1 mouse cellular context compared by ENCODE assay signal in the genomic region with DNA sequence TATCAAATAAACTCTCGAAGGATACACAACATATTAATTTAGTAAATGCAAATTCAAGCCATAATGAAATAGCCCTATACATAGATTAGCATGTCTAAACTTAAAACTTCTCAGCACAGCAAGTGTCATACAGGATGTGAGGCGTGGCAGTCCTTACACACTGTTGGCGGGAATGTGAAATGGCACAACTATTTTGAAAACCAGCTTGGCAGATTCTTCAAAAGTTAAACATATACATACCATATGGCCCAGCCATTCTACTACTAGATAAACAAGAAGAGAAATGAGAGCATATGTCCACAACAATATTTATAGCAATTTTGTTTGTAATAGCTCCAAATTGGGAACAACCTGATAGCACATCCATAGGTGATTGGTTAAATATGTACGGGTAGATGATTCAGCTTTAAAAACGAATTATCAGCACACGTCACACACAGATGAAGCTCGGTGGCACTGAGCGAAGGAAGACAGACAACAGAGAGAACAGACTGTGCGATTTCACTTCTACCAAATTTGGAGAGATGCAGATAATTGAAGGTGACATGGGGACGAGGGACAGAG.
TF ChIP-seq lines count a peak whose summit lies in the region.

No protein-coding gene starts in this region.

TF ChIP-seq in MEL, 35 proteins besides CTCF, POLR2A, EP300 and RAD21 (continued from another document):
- TF ChIP-seq HCFC1 (IDR thresholded peaks at IDR 0.05; ENCODE audit: low read depth, low read length) = peak; percentile 77
- TF ChIP-seq SIN3A (IDR thresholded peaks at IDR 0.05; ENCODE audit: low read length) = peak; percentile 75
- TF ChIP-seq RCOR1 (IDR thresholded peaks at IDR 0.05; ENCODE audit: low read depth, low read length) = no peak
- TF ChIP-seq NELFE (IDR thresholded peaks at IDR 0.05; ENCODE audit: low read depth, low read length) = no peak
- no peak for TF ChIP-seq MYB (IDR thresholded peaks at IDR 0.05; ENCODE audit: low read depth, low read length)
- no peak for TF ChIP-seq MEF2A (IDR thresholded peaks at IDR 0.05; ENCODE audit: extremely low read depth, insufficient replicate concordance, low read depth, low read length, poor library complexity, severe bottlenecking)
- TF ChIP-seq ZNF384 (IDR thresholded peaks at IDR 0.05; ENCODE audit: low read depth, low read length) = no peak
